Mouse (Mus musculus) right cerebral cortex, postnatal 4 days (tissue): ENCODE data around the gene 2010111I01Rik.
"Not testable (repeated sequence)": the region's sequence is repeated elsewhere in the genome, so short reads cannot be mapped to it uniquely, and the experiment has no call there.

Experiments
- DNase-seq: peaks from one replicate; pipeline ENCODE4 v3.0.0-alpha.2; 2022

The 2010111I01Rik gene

DNA sequence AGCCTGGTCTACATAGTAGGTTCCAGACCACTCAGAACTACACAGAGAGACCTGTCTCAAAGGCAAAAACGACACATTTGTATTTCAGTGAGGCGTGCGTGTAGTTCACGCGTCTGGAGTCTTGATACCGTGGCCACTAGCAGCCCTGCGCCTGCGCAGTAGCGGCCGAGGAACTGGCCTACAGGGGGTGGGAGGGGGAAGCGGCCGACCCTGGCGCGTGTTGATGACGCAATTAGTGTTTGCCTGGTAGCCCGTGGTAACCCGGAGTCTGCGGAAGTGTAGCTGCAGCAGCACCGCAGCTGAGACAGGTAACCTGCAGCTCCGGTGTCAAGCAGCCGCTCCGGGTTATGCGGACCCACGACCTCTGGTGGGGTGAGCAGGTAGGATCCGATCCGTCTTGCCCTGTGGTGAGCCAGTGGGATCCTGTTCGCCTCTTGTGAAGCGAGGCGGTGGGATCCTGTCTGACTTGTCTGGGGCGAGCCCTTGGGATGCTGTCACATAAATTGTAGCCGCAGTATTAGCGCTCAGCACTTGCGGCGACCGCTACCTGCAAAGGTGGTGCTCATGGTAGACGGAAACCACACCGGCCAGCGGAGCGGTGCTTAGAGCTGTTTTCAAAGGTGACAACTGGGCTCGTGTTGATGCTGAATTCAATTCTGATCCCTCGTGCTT lies at the start of gene 2010111I01Rik:
Gene 2010111I01Rik (plus strand): TSS at position 254 of the 672 bp plus-strand sequence.
- peak; percentile 100 for DNase-seq

DNA sequence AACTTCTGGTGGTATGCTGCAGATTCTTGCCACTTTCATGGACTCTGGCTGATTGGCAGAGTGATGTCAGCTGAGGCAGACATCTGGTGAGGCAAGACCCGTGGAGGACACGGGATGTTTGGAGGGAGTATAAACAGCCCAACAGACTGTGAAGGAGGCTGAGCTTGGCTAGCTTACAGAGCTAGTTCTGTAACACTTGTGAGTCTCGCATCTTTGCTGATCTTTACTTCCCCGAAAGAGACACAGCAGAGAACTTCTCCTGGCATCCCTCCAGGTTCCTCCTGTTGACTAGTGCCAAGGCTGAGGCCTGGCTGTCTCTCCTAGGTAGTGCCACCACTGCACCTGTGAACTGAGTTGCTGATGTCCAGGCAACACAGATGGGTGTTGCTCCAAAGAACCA lies 48.0 kb upstream of the 2010111I01Rik start:
- no peak for DNase-seq

GRCm38 (mm10) chr13:62917416-62918110 lies 47.1 kb upstream of the 2010111I01Rik start:
- no peak for DNase-seq

GRCm38 (mm10) chr13:62919647-62920341 lies 44.9 kb upstream of the 2010111I01Rik start:
- DNase-seq: peak; percentile 97

DNA sequence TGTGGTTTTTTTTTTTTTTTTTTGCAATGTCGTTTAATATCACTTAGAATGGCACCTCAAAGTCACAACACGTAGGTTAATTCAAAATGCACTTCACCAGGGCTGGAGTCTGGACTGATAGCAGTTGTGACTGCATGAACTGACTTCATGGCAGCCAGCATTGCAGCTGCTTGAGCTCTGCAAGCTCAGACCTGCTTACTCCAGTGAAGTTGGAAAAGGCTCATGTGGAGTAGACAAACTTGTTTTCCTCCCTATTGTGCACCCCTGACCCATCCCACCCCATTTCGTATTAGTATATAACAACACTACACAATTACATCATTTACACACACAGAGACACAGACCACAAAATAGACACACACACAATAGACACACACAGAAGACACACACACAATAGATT lies 42.0 kb upstream of the 2010111I01Rik start:
- DNase-seq: no peak

- DNase-seq: no peak
Observed at GRCm38 (mm10) chr13:62923182-62923581, 41.5 kb upstream of the 2010111I01Rik start.

DNA sequence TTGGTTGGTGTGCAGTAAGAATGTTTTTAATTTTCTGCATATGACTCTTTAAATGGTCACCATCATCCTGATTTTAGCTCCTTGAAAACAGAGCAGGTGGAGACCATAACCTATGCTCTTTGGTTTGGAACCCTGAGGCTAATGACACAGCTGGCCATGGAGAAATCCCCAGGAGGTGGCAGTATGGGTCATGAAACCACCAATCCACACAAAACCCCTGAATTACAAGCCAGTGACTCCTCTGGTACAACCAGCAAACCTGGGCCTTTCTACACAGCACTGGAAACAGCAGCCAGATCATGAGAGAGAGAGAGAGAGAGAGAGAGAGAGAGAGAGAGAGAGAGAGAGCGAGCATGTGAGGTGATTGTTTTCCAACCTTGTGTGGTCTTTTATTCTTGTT lies 38.2 kb upstream of the 2010111I01Rik start:
- peak; percentile 44 for DNase-seq

DNA sequence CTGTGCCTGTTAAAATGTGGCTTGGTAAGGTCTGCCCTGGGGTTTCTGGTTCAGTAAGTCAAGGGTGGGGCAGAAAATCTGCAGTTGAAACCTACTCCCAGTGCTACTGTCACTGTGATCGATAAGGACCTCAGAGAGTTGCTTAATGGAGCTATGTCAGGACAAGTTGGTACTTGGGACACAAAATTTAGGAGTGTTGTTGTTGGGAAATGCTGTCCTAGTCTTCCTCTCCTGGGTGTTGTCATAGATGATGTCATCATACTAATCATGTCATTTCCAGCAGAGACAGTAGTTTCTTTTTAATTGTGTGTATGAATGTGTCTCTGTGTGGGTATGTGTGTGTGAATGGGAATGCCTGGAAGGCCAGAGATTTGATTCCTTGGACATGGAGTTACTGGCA lies 37.2 kb upstream of the 2010111I01Rik start:
- no peak for DNase-seq

DNA sequence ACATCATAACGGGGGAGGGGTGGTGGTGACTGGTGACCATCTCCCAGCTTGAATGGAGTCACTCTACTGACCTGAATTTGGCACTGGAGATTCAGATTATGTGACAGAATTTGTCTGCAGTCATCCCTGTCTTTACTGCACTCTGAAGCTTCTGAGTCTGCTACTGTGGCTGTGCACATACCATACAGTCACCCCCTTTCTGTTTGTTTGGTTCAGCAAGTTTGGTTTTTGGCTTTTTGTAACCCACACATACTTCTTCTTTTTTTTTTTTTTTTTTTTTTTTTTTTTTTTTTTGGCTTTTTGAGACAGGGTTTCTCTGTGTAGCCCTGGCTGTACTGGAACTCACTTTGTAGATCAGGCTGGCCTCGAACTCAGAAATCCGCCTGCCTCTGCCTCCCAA lies 35.5 kb upstream of the 2010111I01Rik start:
- DNase-seq: not testable (repeated sequence)

DNA sequence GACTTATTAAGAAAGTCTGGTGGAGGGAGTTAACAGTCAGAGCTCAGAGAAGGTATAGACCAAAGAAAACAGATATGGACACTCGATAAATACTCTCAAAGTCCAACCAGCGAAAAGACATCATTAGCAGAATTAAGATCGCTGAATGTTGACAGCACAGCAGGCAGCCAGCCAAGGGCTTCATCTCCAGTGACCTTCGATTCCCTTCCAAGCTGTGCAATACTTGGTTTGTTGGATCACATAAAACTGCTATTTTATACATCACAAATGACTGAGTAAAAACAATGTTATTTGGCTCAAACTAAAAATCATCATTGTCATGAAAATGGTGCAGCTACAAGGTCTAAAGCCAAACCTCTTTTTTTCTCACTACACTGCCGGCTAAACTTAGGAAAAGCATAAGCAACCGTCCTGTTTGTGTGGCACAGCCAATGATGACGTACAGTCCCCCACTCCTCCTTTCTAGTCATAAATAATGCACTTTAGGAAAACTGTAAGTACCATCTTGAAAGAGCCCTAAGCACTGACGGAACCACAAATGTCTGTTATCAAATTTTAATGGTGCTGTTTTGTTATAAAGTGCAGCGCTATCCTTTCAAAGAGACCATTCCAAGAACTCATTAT lies 34.8 kb upstream of the 2010111I01Rik start:
- no peak for DNase-seq

DNA sequence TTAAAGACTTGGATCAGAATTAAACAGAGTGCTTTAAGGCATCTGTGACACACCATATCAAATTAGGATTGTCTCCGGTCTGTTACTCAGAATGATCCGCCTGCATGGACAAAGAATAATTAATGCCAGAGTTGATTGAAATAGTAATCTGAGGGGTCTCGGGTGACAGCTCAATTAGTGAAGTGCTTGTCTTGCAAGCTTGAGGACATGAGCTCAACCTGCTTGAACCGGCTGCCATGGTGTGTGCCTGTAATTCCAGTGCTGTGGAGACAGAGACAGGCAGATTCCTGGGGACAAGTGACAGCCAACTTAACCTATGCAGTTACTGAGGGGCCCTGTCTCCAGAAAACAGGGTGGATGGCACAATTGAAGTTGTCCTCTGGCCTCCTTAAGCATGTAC lies 32.2 kb upstream of the 2010111I01Rik start:
- no peak for DNase-seq

- no peak for DNase-seq
Observed at GRCm38 (mm10) chr13:62939371-62939770, 25.3 kb upstream of the 2010111I01Rik start.

- no peak for DNase-seq
Observed at GRCm38 (mm10) chr13:62939797-62940196, 24.9 kb upstream of the 2010111I01Rik start.

DNA sequence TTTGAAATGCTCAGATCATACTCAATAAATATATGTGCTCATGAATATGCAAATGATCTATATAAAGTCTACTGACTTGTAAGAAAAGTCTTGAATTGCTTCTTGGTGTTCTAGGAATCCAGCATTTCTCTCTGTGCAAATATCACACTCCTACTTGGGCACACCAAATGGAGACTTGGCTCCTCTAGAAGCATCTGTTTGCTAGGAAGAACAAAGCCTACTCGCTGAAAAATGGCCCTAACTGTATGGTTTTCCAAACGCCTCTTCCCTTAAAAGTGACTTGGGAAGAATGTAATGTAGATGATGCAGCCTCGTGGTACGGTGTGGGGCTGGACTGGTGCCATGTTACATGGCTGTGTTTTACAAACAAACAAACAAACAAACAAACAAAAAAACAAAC lies 24.0 kb upstream of the 2010111I01Rik start:
- DNase-seq: no peak

DNA sequence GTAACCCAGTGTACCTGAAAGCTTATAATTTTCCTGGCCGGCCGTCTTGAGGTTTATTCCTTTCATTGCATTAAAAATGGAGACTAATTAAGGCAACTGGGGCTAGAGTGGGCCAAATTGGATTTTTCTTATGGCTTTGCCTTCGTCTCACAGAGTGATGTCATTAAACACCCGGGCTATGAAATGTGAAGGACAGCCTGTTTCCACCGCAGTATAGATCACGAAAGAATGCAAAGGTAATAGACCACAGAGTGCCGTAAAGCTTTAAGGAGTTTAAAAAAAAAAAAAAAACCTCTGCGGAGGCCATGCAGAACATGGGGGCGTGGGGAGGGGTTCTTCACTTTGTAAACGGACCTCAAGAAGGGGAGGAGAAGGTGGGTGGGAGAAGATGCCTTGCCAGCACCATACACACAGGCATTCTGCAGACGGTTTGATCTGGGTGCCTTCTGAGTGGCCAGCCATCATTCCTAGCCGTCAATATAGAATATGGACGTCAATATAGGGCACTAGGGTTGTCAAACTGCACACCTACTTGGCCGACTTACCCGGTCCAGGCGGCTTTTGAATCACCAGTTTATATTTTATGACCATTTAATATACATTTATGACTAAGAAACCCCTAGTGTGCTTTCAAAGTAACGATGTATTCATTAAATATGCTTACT lies 23.2 kb upstream of the 2010111I01Rik start:
- DNase-seq: no peak

DNA sequence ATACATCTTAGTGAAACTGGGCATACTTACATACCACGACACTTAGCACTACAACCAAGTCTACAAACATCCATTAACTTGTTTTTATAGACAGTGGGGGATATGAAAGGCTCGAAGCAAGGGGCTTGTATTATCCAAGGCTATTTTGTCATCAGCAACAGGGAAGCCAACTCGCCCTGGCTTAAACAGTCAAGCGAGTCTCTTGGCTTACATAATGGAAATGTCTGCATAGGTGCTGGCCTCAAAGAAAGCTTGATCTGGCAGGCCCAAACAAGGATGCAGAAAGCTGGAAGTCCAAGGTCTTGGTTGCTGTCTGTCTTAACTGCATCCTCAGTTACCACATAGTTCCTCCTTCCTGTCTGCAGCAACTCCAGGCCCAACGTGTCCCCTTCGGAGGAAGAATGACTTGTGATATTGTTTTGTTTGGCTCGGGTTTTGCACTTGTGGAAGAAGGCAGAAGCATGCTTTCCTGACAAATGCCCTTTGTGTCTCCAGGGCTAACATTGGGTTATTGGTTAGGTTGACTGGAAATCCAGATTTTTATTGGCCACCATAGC lies 21.3 kb upstream of the 2010111I01Rik start:
- DNase-seq: no peak

DNA sequence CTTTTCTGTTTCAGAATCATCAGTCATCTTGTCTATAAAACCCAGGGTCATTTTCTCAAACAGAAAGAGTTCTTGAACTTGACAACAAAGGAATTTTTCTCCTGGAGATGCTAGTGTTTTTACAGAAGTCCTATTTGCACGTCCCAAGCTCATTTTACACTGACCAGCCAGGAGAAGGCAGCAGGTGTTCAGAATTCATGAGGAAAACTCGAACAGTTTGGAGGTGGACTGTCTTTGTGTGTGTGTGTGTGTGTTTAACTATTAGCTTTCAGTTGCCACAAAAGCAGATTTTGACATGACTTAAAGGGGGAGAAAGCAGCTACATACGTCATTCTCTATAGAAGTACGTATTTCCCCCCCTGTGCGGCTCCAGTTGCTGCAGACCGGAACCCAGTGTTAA lies 20.6 kb upstream of the 2010111I01Rik start:
- DNase-seq: no peak

- no peak for DNase-seq
Observed at GRCm38 (mm10) chr13:62949560-62950188, 15.0 kb upstream of the 2010111I01Rik start.

DNA sequence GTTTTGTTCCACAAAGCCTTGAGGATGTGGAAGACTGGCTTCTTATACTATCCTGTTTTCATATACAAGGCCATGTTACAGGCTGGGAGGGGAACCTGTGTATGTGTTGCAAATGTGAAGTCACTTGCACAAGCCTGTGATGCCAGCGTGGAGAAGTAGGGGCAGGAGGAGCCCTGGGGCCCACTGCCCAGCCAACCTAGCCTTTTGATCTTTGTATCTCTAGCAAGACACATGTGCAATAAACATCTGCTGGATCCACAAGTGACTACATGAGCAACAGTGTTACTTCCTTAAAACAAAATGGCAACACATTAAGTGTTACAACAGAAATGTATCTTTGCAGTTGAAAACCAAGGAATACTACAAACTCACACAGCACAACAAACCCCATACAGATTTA lies 13.1 kb upstream of the 2010111I01Rik start:
- DNase-seq: no peak

GRCm38 (mm10) chr13:62952047-62952446 lies 12.6 kb upstream of the 2010111I01Rik start:
- DNase-seq: no peak

GRCm38 (mm10) chr13:62952624-62953023 lies 12.1 kb upstream of the 2010111I01Rik start:
- DNase-seq: no peak

DNA sequence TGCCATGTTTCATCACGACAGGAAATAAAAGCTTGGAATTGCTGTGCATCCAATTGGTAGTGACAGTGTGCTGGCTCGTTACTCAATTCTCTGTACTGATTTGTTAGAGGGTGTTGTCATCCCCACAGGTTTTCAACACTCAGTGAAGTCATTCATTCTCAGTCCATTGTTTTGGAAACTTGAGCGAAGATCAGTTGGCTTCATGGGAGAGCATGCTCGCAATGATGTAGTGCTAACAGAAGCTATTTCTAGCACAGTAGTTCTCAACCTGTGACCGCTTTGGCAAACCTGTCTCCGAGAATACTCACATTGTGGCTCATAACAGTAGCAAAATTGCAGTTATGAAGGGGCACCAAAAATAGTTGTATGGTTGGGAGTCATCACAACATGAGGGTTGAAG lies 8.7 kb upstream of the 2010111I01Rik start:
- no peak for DNase-seq
